13 mouse cellular contexts compared by ENCODE assay signal in genomic region chr13:58070504-58070903, GRCm38 (mm10).
"Had no signal": no experiment of that assay in that cellular context is flagged by ENCODE, and none has a peak within 500 bp of the region (broad histone marks: within the 10 kb centered on the region; RNA-seq: fewer than 3 reads in every experiment).

No protein-coding gene starts in this region.

- H3K9ac ChIP-seq: limb, embryonic 13.5 days; liver, embryonic 14.5 days; lung, embryonic 15.5 days; midbrain, embryonic 15.5 days; neural tube, embryonic 12.5 days had no signal

- DNase-seq: kidney, adult 9 months; left cerebral cortex, postnatal 4 days; thymus, adult 2 months; thymus, postnatal 25 days had no signal

- H3K4me2 ChIP-seq: limb, embryonic 13.5 days; lung, embryonic 15.5 days; midbrain, embryonic 15.5 days; neural tube, embryonic 12.5 days had no signal

- H3K4me3 ChIP-seq: limb, embryonic 13.5 days; lung, embryonic 15.5 days; midbrain, embryonic 15.5 days; neural tube, embryonic 12.5 days had no signal

- H3K27me3 ChIP-seq: limb, embryonic 13.5 days; lung, embryonic 15.5 days; midbrain, embryonic 15.5 days; neural tube, embryonic 12.5 days had no signal

- ATAC-seq: inflammation-experienced regulatory T-cells, adult 6 months; intestine, postnatal 0 days; midbrain, embryonic 15.5 days had no signal

- H3K9me3 ChIP-seq: limb, embryonic 13.5 days; lung, embryonic 15.5 days; midbrain, embryonic 15.5 days; neural tube, embryonic 12.5 days had no signal

- H3K36me3 ChIP-seq: lung, embryonic 15.5 days; midbrain, embryonic 15.5 days; neural tube, embryonic 12.5 days had no signal

- H3K27ac ChIP-seq: kidney, postnatal 0 days; limb, embryonic 13.5 days; liver, embryonic 14.5 days; lung, embryonic 15.5 days; midbrain, embryonic 15.5 days; neural tube, embryonic 12.5 days; stomach, postnatal 0 days had no signal
